Mouse (Mus musculus): Measurements from ENCODE around the gene Scgb2b19. TPM values are rescaled to one million over a fixed set of nuclear protein-coding genes. Genes with fewer than 3 reads are reported as not detected.

Gene Scgb2b19
- not detected for polyA plus RNA-seq (2017; shearing (Covaris generic))

DNA sequence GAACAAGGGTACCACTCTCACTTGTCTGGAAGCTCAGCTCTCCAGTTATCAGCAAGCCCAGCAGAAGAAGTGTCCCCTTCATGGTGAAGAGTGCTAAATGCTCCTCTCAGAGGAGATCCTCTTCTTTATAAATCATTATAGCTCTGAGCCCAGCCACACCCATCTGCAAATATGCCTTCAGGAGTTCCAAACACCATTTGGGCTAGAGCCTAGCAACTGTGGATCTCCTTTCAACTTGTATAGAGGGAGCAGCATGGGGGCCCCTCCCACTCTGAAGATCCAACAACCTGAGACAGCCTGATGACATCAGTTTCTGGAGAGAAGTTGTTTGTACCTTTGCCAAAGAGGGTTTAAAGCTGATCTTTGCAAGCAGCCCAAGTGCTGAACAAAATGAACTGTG lies at the start of gene Scgb2b19:
Gene Scgb2b19 (minus strand): TSS at position 101 of the 400 bp plus-strand sequence.

DNA sequence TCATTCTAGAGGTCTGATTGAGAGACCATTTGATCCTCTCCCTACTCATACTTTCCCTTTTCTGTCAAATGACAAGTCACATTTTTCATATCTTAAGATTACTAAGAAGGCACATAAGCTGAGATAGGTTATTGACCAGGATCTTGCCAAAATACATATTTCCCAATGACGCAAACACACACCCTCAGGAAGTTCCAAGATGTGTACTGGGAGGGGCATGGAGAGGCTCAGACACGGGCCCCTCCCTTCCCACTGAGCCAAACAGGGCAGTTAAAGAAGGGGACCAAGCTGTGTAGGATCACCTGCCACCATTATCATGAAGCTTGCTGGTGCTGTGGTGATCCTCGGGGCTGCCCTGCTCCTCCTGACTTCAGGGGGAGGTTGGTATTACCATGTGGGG lies 6.9 kb upstream of the Scgb2b19 start, which contains the start of gene Scgb1b19:
Gene Scgb1b19 (plus strand): TSS at position 301 of the 400 bp plus-strand sequence.

Other genes with a start within 250 kb of the Scgb2b19 start
- not detected for gene Scgb2b17, start 223.8 kb downstream of the Scgb2b19 start, polyA plus RNA-seq (2017; shearing (Covaris generic))
- gene Scgb1b17, start 216.9 kb downstream of the Scgb2b19 start, polyA plus RNA-seq (2017; shearing (Covaris generic)) = not detected
- gene Scgb2b18, start 106.5 kb downstream of the Scgb2b19 start, polyA plus RNA-seq (2017; shearing (Covaris generic)) = not detected
- gene Scgb1b18, start 94.8 kb downstream of the Scgb2b19 start, polyA plus RNA-seq (2017; shearing (Covaris generic)) = not detected
- not detected for gene Scgb1b19, start 7.0 kb upstream of the Scgb2b19 start, polyA plus RNA-seq (2017; shearing (Covaris generic))
- not detected for gene Scgb2b20, start 86.0 kb upstream of the Scgb2b19 start, polyA plus RNA-seq (2017; shearing (Covaris generic))
- not detected for gene Scgb1b20, start 92.9 kb upstream of the Scgb2b19 start, polyA plus RNA-seq (2017; shearing (Covaris generic))
- gene Scgb2b21, start 240.1 kb upstream of the Scgb2b19 start, polyA plus RNA-seq (2017; shearing (Covaris generic)) = not detected